Mouse (Mus musculus) urinary bladder, adult 18-20 months (tissue): Measurements from ENCODE around the gene Rpl6.
"Not testable (repeated sequence)": the region's sequence is repeated elsewhere in the genome, so short reads cannot be mapped to it uniquely, and the experiment has no call there.

Experiments
- DNase-seq, 2 experiments: peaks; one replicate each; pipeline ENCODE4 v3.0.0; 2022; ENCODE audit warnings: low spot score in 2 of 2, mixed read lengths in 2 of 2

Rpl6 gene

GRCm38 (mm10) chr5:121196764-121197163 is 7.5 kb upstream of the Rpl6 start:
- no peak for DNase-seq

GRCm38 (mm10) chr5:121197337-121197736 is 6.9 kb upstream of the Rpl6 start:
- DNase-seq = no peak

- DNase-seq = no peak
Measured at GRCm38 (mm10) chr5:121198376-121198775, 5.9 kb upstream of the Rpl6 start.

GRCm38 (mm10) chr5:121201739-121202138 is 2.5 kb upstream of the Rpl6 start:
- no peak for DNase-seq

- DNase-seq = no peak
Measured at GRCm38 (mm10) chr5:121202467-121202866, 1.8 kb upstream of the Rpl6 start.

- not testable (repeated sequence) for DNase-seq
Measured at GRCm38 (mm10) chr5:121205537-121206130, 1.4 kb downstream of the Rpl6 start.

GRCm38 (mm10) chr5:121206540-121206939 is 2.3 kb downstream of the Rpl6 start:
- no peak for DNase-seq

- DNase-seq = no peak
Measured at GRCm38 (mm10) chr5:121206984-121207383, 2.7 kb downstream of the Rpl6 start.

GRCm38 (mm10) chr5:121209755-121210600 is 5.7 kb downstream of the Rpl6 start:
- no peak for DNase-seq

- no peak for DNase-seq
Measured at GRCm38 (mm10) chr5:121210601-121210924, 6.3 kb downstream of the Rpl6 start.

GRCm38 (mm10) chr5:121212108-121212507 is 7.8 kb downstream of the Rpl6 start:
- no peak for DNase-seq

- no peak for DNase-seq
Measured at GRCm38 (mm10) chr5:121214707-121215106, 10.4 kb downstream of the Rpl6 start.

GRCm38 (mm10) chr5:121215380-121216125 is 11.3 kb downstream of the Rpl6 start:
- peak; percentile 20 to 42 for DNase-seq

- no peak for DNase-seq
Measured at GRCm38 (mm10) chr5:121216126-121216446, 11.8 kb downstream of the Rpl6 start.

- DNase-seq = not testable (repeated sequence)
Measured at GRCm38 (mm10) chr5:121216584-121217312, 12.5 kb downstream of the Rpl6 start.

- no peak for DNase-seq
Measured at GRCm38 (mm10) chr5:121217313-121217634, 13.0 kb downstream of the Rpl6 start.

- no peak for DNase-seq
Measured at GRCm38 (mm10) chr5:121219190-121219589, 14.9 kb downstream of the Rpl6 start.

GRCm38 (mm10) chr5:121219980-121220731 is 15.9 kb downstream of the Rpl6 start, which contains the start of gene Hectd4:
Gene Hectd4, plus strand, starts transcription at chr5:121220219.
- DNase-seq = peak; percentile 93 to 99

GRCm38 (mm10) chr5:121220732-121221301 is 16.5 kb downstream of the Rpl6 start:
- DNase-seq = no peak

GRCm38 (mm10) chr5:121221328-121221850 is 17.1 kb downstream of the Rpl6 start:
- DNase-seq = no peak

- not testable (repeated sequence) for DNase-seq
Measured at GRCm38 (mm10) chr5:121224020-121224419, 19.7 kb downstream of the Rpl6 start.
